Mouse (Mus musculus) spleen, adult 2 months (tissue): Measurements from ENCODE around the gene Olfml2a. TPM values are rescaled to one million over a fixed set of nuclear protein-coding genes. Genes with fewer than 3 reads are reported as not detected.

Source experiments
- DNase-seq, 2 experiments: peaks; one replicate each; pipeline versions ENCODE4 v3.0.0 to v3.0.0-alpha.2; 2012 to 2021; ENCODE audit warnings: low spot score in 2 of 2, low read depth in 1 of 2
- H3K27ac ChIP-seq: fragments of 200-500 bp; 2 replicates; pipeline ENCODE4 v1.5.1; 2012; ENCODE audit warnings: low read length, inconsistent platforms; ENCODE audit not compliant: insufficient read depth
- H3K27me3 ChIP-seq: fragments of 200-500 bp; 2 replicates; pipeline ENCODE4 v1.6.1; 2012; ENCODE audit warnings: mild to moderate bottlenecking, moderate library complexity, low read length, inconsistent platforms; ENCODE audit not compliant: control insufficient read depth, insufficient read depth
- H3K36me3 ChIP-seq: fragments of 200-500 bp; 2 replicates; pipeline ENCODE4 v1.6.1; 2012; ENCODE audit warnings: mild to moderate bottlenecking, low read length, inconsistent platforms; ENCODE audit not compliant: control insufficient read depth, insufficient read depth
- H3K4me1 ChIP-seq: fragments of 200-500 bp; 2 replicates; pipeline ENCODE4 v1.6.1; 2011; ENCODE audit warnings: inconsistent platforms; ENCODE audit not compliant: control insufficient read depth, insufficient read depth, insufficient read length
- H3K4me3 ChIP-seq: fragments of 200-500 bp; 2 replicates; pipeline ENCODE4 v1.5.1; 2011; ENCODE audit warnings: mild to moderate bottlenecking, inconsistent platforms; ENCODE audit not compliant: insufficient read depth, insufficient read length; ENCODE audit errors: extremely low read depth
- CTCF ChIP-seq: fragments of 200-500 bp; IDR thresholded peaks from 2 replicates; pipeline ENCODE4 v1.5.1; 2011; ENCODE audit warnings: mild to moderate bottlenecking, inconsistent platforms; ENCODE audit not compliant: insufficient read depth, insufficient read length, insufficient replicate concordance; ENCODE audit errors: extremely low read depth
- POLR2A ChIP-seq: fragments of 200-500 bp; IDR thresholded peaks from 2 replicates; pipeline ENCODE4 v1.6.1; 2011; ENCODE audit warnings: low read depth, low read length, inconsistent platforms
- WGBS: fragments of 180-500 bp; shearing (Covaris S2); methylation state at CpG from one replicate; pipeline ENCODE4 v1.1.7; 2018; 5-methylcytosine and 5-hydroxymethylcytosine counted together
- polyA plus RNA-seq: library from polyadenylated mRNA; depleted of rRNA; stranded (reverse); fragments of >200 nt; gene quantifications from 2 replicates; pipeline ENCODE4 v1.2.3, GENCODE M21; 2012

Olfml2a gene
- polyA plus RNA-seq, 1 experiment, result 2.4 TPM

DNA sequence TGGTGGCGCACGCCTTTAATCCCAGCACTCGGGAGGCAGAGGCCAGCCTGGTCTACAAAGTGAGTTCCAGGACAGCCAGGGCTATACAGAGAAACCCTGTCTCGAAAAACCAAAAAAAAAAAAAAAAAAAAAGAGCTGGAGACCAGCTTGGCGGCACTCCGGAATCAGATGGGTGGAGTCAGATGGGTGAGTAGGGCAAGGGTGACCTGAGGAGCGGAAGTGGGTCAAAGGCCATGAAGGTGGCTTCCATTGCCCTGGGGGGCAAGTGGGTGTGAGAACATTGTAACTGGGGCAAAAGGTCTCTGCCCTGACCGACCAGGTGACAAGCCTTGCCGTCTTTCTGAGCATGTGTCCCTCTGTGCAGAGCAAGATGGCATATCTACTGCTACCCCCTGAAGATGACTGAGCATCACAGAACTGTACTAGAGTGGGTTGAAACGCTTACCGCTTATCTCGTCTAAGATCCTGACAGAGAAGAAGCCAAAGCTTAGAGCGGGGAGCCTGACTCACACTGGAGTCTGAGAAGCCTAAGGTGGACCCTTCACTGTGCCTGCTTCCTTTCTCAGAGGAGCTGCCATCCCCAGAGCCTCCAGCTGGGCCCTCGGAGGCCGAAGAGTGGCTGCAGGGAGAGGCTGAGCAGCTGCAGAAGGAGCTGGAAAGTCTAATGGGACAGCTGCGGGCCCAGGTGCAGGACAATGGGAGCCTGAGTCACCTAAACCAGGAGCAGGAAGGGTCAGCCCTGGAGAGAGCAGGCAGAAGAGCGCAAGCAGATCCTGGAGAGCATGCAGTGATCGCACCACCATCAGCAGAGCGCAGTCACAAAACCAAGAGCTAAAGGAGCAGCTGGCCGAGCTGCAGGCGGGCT, 44.4 kb downstream of the Olfml2a start:
- Histone ChIP-seq H3K27ac (no peak overlapping the region), H3K27me3 (no peaks in the 10 kb centered on the region), H3K4me3 (no peak overlapping the region), H3K36me3 (no peaks in the 10 kb centered on the region), H3K4me1 (no peaks in the 10 kb centered on the region)
- WGBS, result 87% methylated on average over 21 of the region's 21 CpGs
- DNase-seq, result no peak
- no peak for TF ChIP-seq POLR2A
- TF ChIP-seq CTCF, result no peak

DNA sequence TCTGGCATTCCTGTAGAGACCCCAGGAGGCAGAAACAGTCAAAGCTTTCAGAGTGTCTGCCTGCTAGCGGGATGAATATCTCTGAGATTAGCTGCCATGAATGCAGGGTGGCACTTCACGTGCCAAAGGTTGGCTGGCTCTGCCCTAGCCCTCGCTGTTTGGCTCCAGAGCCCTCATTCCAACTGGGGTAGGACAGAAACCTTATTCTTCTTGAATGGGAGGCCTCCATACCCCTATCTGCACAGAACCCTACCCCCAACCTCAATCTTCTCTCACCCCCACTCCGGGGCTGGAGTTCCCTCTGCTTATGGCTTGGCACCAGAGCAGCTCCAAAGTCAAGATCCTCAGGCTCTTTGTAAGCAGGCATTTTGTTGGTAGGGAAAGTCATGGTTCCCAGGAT, 46.1 kb downstream of the Olfml2a start:
- Histone ChIP-seq H3K4me3 (no peak overlapping the region), H3K4me1 (no peaks in the 10 kb centered on the region), H3K36me3 (no peaks in the 10 kb centered on the region), H3K27ac (no peak overlapping the region), H3K27me3 (no peaks in the 10 kb centered on the region)
- DNase-seq, result no peak
- 90% methylated on average over 4 of the region's 4 CpGs for WGBS
- TF ChIP-seq CTCF (no peak), POLR2A (no peak)

DNA sequence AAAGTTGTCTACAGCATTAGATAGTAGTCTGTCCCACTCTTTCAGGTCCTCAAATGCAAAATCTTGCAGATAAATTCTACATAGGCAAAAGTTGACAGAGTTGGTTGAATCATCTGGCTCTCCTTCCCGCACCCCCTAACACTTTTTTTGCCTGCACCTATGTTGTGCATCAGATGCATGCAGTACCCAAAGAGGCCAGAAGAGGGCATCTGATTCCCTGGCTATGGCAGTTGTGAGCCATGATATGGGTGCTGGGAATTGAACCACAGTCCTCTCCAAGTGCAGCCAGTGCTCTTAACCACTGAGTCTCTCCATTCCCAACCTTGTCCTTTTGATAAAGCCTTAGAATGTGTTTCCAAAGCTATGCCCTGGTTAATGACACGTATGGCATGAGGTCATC, 51.7 kb downstream of the Olfml2a start:
- H3K4me1 ChIP-seq, result no peaks in the 10 kb centered on the region

GRCm38 (mm10) chr2:38986580-38986979, 54.8 kb downstream of the Olfml2a start:
- no peak for DNase-seq
- Histone ChIP-seq H3K36me3 (no peaks in the 10 kb centered on the region), H3K4me1 (no peaks in the 10 kb centered on the region), H3K27me3 (no peaks in the 10 kb centered on the region), H3K27ac (no peak overlapping the region), H3K4me3 (no peak overlapping the region)
- TF ChIP-seq CTCF (no peak), POLR2A (no peak)
- WGBS, result 62% methylated on average over 3 of the region's 3 CpGs

More for the DNA sequence above, 51.7 kb downstream of the Olfml2a start:
- Histone ChIP-seq H3K27ac (no peak overlapping the region), H3K4me3 (no peak overlapping the region), H3K36me3 (no peaks in the 10 kb centered on the region), H3K27me3 (no peaks in the 10 kb centered on the region)
- TF ChIP-seq POLR2A (no peak), CTCF (peak; percentile 17; the same call in 1 of the 2 replicates)
- 93% methylated on average over 2 of the region's 2 CpGs for WGBS
- DNase-seq, result no peak

DNA sequence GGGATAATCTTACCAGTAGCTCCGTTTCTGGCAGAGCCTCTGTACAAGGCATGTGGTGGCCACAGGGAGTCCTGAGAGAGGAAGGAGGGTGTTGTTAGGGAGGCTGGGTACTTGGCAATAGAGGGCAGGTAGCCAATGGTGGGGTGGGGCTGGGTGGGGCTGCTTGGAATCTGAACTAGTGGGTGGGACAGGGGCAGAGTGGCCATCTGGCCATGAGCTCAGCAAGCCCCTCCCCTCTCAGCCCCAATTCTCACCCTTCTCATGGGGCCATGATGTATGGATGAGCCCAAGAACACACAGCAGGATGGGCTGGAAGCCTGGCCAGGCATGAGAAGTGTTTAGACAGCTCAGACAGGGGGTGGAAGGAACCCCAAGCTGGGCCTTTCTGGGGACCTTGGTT, 55.6 kb downstream of the Olfml2a start:
- WGBS, result 57% methylated on average over 1 of the region's 1 CpGs
- Histone ChIP-seq H3K36me3 (no peaks in the 10 kb centered on the region), H3K27me3 (no peaks in the 10 kb centered on the region), H3K4me3 (no peak overlapping the region), H3K27ac (peak overlapping the region; percentile 14; the same call in 1 of the 2 replicates), H3K4me1 (no peaks in the 10 kb centered on the region)
- TF ChIP-seq CTCF (no peak), POLR2A (no peak)
- no peak for DNase-seq

DNA sequence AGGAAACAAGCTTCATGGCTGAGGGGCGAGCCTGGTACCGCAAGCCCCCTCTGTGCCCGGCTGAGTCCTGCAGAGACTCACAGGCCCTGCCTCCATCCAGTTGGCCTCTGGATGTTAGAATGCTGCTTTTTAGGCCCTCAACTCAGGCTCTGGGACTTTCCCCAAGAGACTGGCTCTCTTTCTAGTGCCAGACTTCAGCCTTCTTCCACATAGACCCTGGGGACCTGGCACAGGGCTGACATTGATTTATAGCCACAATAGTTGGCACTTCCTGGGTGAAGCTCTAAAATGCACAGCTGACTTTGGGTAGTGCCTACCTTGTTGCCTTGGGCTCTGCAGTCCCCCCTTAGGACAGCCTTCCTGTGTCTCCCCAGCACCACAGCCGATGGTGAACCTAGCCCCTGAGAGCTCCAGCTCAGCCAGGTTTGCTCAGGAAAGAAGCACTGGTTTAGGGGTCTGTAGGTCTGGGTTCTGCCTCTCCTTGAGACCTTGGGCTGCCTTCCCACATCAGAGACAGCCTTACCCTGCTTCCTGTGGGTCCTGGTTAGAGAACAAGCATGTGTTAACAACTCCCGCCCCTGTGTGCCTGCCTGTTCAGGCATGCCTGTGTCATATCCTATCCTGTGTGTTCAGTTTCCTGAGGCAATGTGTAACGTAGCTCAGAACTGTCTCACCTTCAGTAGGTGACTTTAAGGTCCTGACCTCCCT, 56.2 kb downstream of the Olfml2a start:
- Histone ChIP-seq H3K36me3 (no peaks in the 10 kb centered on the region), H3K27me3 (no peaks in the 10 kb centered on the region), H3K4me1 (no peaks in the 10 kb centered on the region), H3K4me3 (no peak overlapping the region), H3K27ac (peak overlapping the region; percentile 14; the same call in 1 of the 2 replicates)
- 27% methylated on average over 6 of the region's 6 CpGs for WGBS
- no peak for DNase-seq
- TF ChIP-seq POLR2A, result no peak
- TF ChIP-seq CTCF, result no peak

GRCm38 (mm10) chr2:38988929-38989328, 57.2 kb downstream of the Olfml2a start:
- no peak overlapping the region for H3K4me3 ChIP-seq

More at GRCm38 (mm10) chr2:38988929-38989328, 57.2 kb downstream of the Olfml2a start:
- 88% methylated on average over 2 of the region's 2 CpGs for WGBS
- H3K27ac ChIP-seq, result no peak overlapping the region
- no peak for TF ChIP-seq CTCF
- no peak for TF ChIP-seq POLR2A
- no peaks in the 10 kb centered on the region for H3K4me1 ChIP-seq
- no peaks in the 10 kb centered on the region for H3K36me3 ChIP-seq
- DNase-seq, result no peak
- H3K27me3 ChIP-seq, result no peaks in the 10 kb centered on the region
